Mouse (Mus musculus): ENCODE data around the gene Dmtf1.

DNA sequence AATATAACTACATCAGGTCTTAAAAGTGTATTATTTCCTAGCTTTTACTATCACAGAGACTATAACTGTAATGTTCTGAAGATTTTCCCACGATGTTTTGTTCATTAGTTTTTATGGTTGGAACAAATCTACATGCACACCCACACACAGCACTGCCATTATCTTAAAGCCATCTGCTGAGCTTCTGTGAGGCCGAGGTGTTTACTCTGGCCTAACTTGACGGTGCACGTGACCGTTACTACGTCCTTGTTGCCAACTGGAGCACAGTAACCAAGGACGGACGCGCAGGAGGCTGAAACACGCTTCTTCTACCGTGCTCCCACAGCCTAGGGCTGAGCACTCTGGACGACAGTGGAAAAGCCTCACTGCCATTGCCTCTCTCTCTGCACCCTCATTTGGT lies 33.0 kb downstream of the Dmtf1 start:
- TF ChIP-seq GATA1 (IDR thresholded peaks at IDR 0.05; ENCODE audit: borderline replicate concordance, low read length) (no peak), FLI1 (IDR thresholded peaks at IDR 0.05; ENCODE audit: low read length) (no peak)

Data from megakaryocyte, embryonic 14.5 days (primary cell).